Comparison of ENCODE assay signal across 11 mouse cellular contexts in genomic region chr11:78097077-78097476, GRCm38 (mm10). TPM values are rescaled to one million over a fixed set of nuclear protein-coding genes. Genes with fewer than 3 reads are reported as not detected.
DNase-seq lines count a peak whose midpoint lies in the region; ATAC-seq and TF ChIP-seq lines count a peak whose summit lies in the region.
"Had no signal": no experiment of that assay in that cellular context is flagged by ENCODE, and none has a peak within 500 bp of the region (broad histone marks: within the 10 kb centered on the region; RNA-seq: fewer than 3 reads in every experiment).

No protein-coding gene starts in this region.

- H3K9ac ChIP-seq in heart, adult 2 months (ENCODE audit: low read depth, low read length): peak overlapping the region; percentile 34; the same call in 1 of the 2 replicates
- H3K9ac ChIP-seq in lung, postnatal 0 days (replicated peaks; ENCODE audit: low read depth): peak overlapping the region; percentile 9; the same call in 1 of the 2 replicates
- 0 out of 2 replicates have a peak overlapping the region, but pooled peaks have one; percentile 23 for H3K9ac ChIP-seq in liver, embryonic 14.5 days (replicated peaks)
- H3K9ac ChIP-seq in stomach, postnatal 0 days (ENCODE audit: low read length): peak overlapping the region; percentile 31; the same call in 1 of the 2 replicates

- peak overlapping the region; percentile 33 for H3K4me2 ChIP-seq in lung, postnatal 0 days (replicated peaks; ENCODE audit: low read depth, low read length)
- no peak overlapping the region for H3K4me2 ChIP-seq in liver, embryonic 14.5 days (ENCODE audit: low read depth)
- no peak overlapping the region for H3K4me2 ChIP-seq in stomach, postnatal 0 days (replicated peaks; ENCODE audit: low read depth)

- no peak for TF ChIP-seq POLR2A in heart, adult 2 months (IDR thresholded peaks at IDR 0.05; ENCODE audit: insufficient read depth, low read depth, low read length)
- TF ChIP-seq POLR2A in lung, adult 2 months (IDR thresholded peaks at IDR 0.05; ENCODE audit: borderline replicate concordance, extremely low read depth, low read depth, low read length): no peak

- TF ChIP-seq CTCF in heart, adult 2 months (IDR thresholded peaks at IDR 0.05): no peak
- TF ChIP-seq CTCF in lung, postnatal 0 days (IDR thresholded peaks at IDR 0.05): no peak
- TF ChIP-seq CTCF in lung, adult 2 months (IDR thresholded peaks at IDR 0.05; ENCODE audit: insufficient read depth, low read length): no peak
- TF ChIP-seq CTCF in liver, embryonic 14.5 days (IDR thresholded peaks at IDR 0.05; ENCODE audit: low read depth): no peak
- TF ChIP-seq CTCF in stomach, postnatal 0 days (IDR thresholded peaks at IDR 0.05; ENCODE audit: low read depth): no peak

- TF ChIP-seq EP300 in heart, adult 2 months (IDR thresholded peaks at IDR 0.05; ENCODE audit: insufficient read depth, low read depth, low read length): no peak
- no peak for TF ChIP-seq EP300 in lung, postnatal 0 days (IDR thresholded peaks at IDR 0.05)
- no peak for TF ChIP-seq EP300 in liver, embryonic 14.5 days (IDR thresholded peaks at IDR 0.05; ENCODE audit: low read depth)
- no peak for TF ChIP-seq EP300 in stomach, postnatal 0 days (optimal IDR thresholded peaks at IDR 0.05)

- H3K4me3 ChIP-seq in heart, adult 2 months: peak overlapping the region; percentile 24; the same call in 1 of the 2 replicates
- H3K4me3 ChIP-seq in lung, postnatal 0 days (ENCODE audit: low read depth, low read length): no peak overlapping the region
- H3K4me3 ChIP-seq in lung, adult 2 months (replicated peaks; ENCODE audit: extremely low read depth, low read depth, low read length): no peak overlapping the region
- no peak overlapping the region for H3K4me3 ChIP-seq in liver, embryonic 14.5 days (ENCODE audit: insufficient read depth in 1 of 2, low read depth in 2 of 2, low read length in 2 of 2)
- H3K4me3 ChIP-seq in stomach, postnatal 0 days (ENCODE audit: low read depth, low read length): no peak overlapping the region

- peak overlapping the region; percentile 51; the same call in 1 of the 2 replicates for H3K27ac ChIP-seq in heart, adult 2 months
- peak overlapping the region; percentile 20; the same call in 1 of the 2 replicates for H3K27ac ChIP-seq in lung, postnatal 0 days (ENCODE audit: low read length)
- no peak overlapping the region for H3K27ac ChIP-seq in liver, embryonic 14.5 days
- no peak overlapping the region for H3K27ac ChIP-seq in stomach, postnatal 0 days (replicated peaks)

- ATAC-seq in lung, postnatal 0 days: no peak
- ATAC-seq in liver, embryonic 14.5 days (ENCODE audit: insufficient read depth): no peak
- ATAC-seq in stomach, postnatal 0 days (ENCODE audit: low FRiP score, low TSS enrichment): no peak

- no peak for DNase-seq in heart, adult 2 months
- DNase-seq in heart, postnatal 36 days: no peak
- DNase-seq in lung, postnatal 0 days (ENCODE audit: low spot score): no peak
- no peak for DNase-seq in lung, adult 2 months
- no peak for DNase-seq in liver, embryonic 14.5 days (ENCODE audit: low read depth in 3 of 3, low spot score in 3 of 3)
- no peak for DNase-seq in stomach, postnatal 0 days (ENCODE audit: low spot score)
- DNase-seq in frontal cortex, postnatal 36 days (ENCODE audit: low spot score in 2 of 2): no peak
- no peak for DNase-seq in spleen, adult 18-20 months
- DNase-seq: cerebellum, adult 8-10 months; gastrocnemius, postnatal 10 days; right cerebral cortex, postnatal 4 days had no signal

- 3% methylated on average over 3 of the region's 3 CpGs for WGBS in heart, adult 2 months
- WGBS in lung, postnatal 0 days: 30% methylated on average over 3 of the region's 3 CpGs
- WGBS in lung, adult 2 months: 26% methylated on average over 3 of the region's 3 CpGs
- WGBS in liver, embryonic 14.5 days (ENCODE audit: insufficient replicate concordance): 28% methylated on average over 3 of the region's 3 CpGs
- WGBS in stomach, postnatal 0 days: 27% methylated on average over 3 of the region's 3 CpGs

- peaks cover 2% of the 10 kb centered on the region; the same call in 1 of the 2 replicates for H3K79me2 ChIP-seq in heart, adult 2 months (replicated peaks; ENCODE audit: control insufficient read depth, insufficient read depth, low read length)

- no peaks in the 10 kb centered on the region for H3K27me3 ChIP-seq in heart, adult 2 months (ENCODE audit: control insufficient read depth, insufficient read depth, low read length)
- H3K27me3 ChIP-seq in lung, postnatal 0 days (replicated peaks; ENCODE audit: insufficient read depth, low read length): no peaks in the 10 kb centered on the region
- no peaks in the 10 kb centered on the region for H3K27me3 ChIP-seq in liver, embryonic 14.5 days (ENCODE audit: control insufficient read depth, insufficient read depth, low read length)
- H3K27me3 ChIP-seq in stomach, postnatal 0 days (ENCODE audit: control insufficient read depth, insufficient read depth, low read length): no peaks in the 10 kb centered on the region

- H3K9me3 ChIP-seq in lung, postnatal 0 days (ENCODE audit: low read length): no peaks in the 10 kb centered on the region
- no peaks in the 10 kb centered on the region for H3K9me3 ChIP-seq in liver, embryonic 14.5 days (ENCODE audit: control insufficient read depth, low read length)
- H3K9me3 ChIP-seq in stomach, postnatal 0 days (ENCODE audit: control insufficient read depth, low read length): no peaks in the 10 kb centered on the region

- peaks cover 16% of the 10 kb centered on the region for H3K36me3 ChIP-seq in heart, adult 2 months (ENCODE audit: control insufficient read depth, insufficient read depth, low read length)
- H3K36me3 ChIP-seq in lung, postnatal 0 days (ENCODE audit: insufficient read depth, low read length): no peaks in the 10 kb centered on the region
- H3K36me3 ChIP-seq in liver, embryonic 14.5 days (replicated peaks; ENCODE audit: control insufficient read depth, insufficient read depth, low read depth): no peaks in the 10 kb centered on the region
- no peaks in the 10 kb centered on the region for H3K36me3 ChIP-seq in stomach, postnatal 0 days (ENCODE audit: control insufficient read depth, insufficient read depth, low read length)

- intact Hi-C loops in heart, adult 2 months (cut with DNase I): loop anchor here (2.0 to 5.0 kb wide), 2 partner anchors 20 to 45 kb away; no protein-coding TSS in a partner anchor
- intact Hi-C loops in heart, postnatal 36 days (cut with DNase I): no loop called here

- peaks cover 10% of the 10 kb centered on the region for H3K4me1 ChIP-seq in heart, adult 2 months (ENCODE audit: control insufficient read depth, insufficient read depth, low read length)
- peaks cover 12% of the 10 kb centered on the region; the same call in 1 of the 2 replicates for H3K4me1 ChIP-seq in lung, postnatal 0 days (ENCODE audit: insufficient read depth, low read depth, low read length)
- H3K4me1 ChIP-seq in lung, adult 2 months (ENCODE audit: control insufficient read depth, insufficient read depth, low read length): peaks cover 17% of the 10 kb centered on the region
- peaks cover 0 to 20% of the 10 kb centered on the region in 2 experiments; a peak in 2 of 4 replicates for H3K4me1 ChIP-seq in liver, embryonic 14.5 days (replicated peaks; ENCODE audit: control insufficient read depth in 2 of 2, insufficient read depth in 2 of 2, low read length in 1 of 2)
- H3K4me1 ChIP-seq in stomach, postnatal 0 days (replicated peaks; ENCODE audit: control insufficient read depth, insufficient read depth): 0 out of 2 replicates have a peak, but pooled peaks cover 3% of the 10 kb centered on the region

RNA-seq across cellular contexts. Expression of gene Fam222b, which starts 2.6 kb away (rescaled TPM):
- 10 to 100 TPM; 10.4 to 11.4 TPM for total RNA-seq in heart, adult 2 months (2021)
- 11.9 and 12.6 TPM in 2 replicates for polyA plus RNA-seq in heart, adult 2 months (2012; rRNA removed)
- 10 to 100 TPM; 11.7 to 12.3 TPM for total RNA-seq in heart, postnatal 36 days (2021)
- 8.6 and 10.0 TPM in 2 replicates for polyA plus RNA-seq in lung, postnatal 0 days (2015; fragmentation: Nextera tagmentation; extraction: Ambion mirVana)
- 21.6 and 25.6 TPM in 2 replicates for polyA plus RNA-seq in lung, adult 2 months (2012; rRNA removed)
- polyA plus RNA-seq in liver, embryonic 14.5 days (2012; rRNA removed): 2.5 and 3.1 TPM in 2 replicates
- polyA plus RNA-seq in liver, embryonic 14.5 days (2014; fragmentation: Nextera tagmentation; extraction: Ambion mirVana): 3.8 and 4.1 TPM in 2 replicates
- polyA plus RNA-seq in stomach, postnatal 0 days (2015; fragmentation: Nextera tagmentation; extraction: Ambion mirVana): 5.1 and 5.6 TPM in 2 replicates

RNA-seq across cellular contexts. Expression of gene Eral1, which starts 16.9 kb away (rescaled TPM):
- total RNA-seq in heart, adult 2 months (2021): 10 to 100 TPM; 25.0 to 28.2 TPM
- polyA plus RNA-seq in heart, adult 2 months (2012; rRNA removed): 34.9 and 42.4 TPM in 2 replicates
- total RNA-seq in heart, postnatal 36 days (2021): 10 to 100 TPM; 26.2 to 28.4 TPM
- 14.8 and 17.7 TPM in 2 replicates for polyA plus RNA-seq in lung, postnatal 0 days (2015; fragmentation: Nextera tagmentation; extraction: Ambion mirVana)
- polyA plus RNA-seq in lung, adult 2 months (2012; rRNA removed): 23.9 and 27.8 TPM in 2 replicates
- 9.8 and 10.2 TPM in 2 replicates for polyA plus RNA-seq in liver, embryonic 14.5 days (2012; rRNA removed)
- 14.9 and 16.6 TPM in 2 replicates for polyA plus RNA-seq in liver, embryonic 14.5 days (2014; fragmentation: Nextera tagmentation; extraction: Ambion mirVana)
- 12.8 and 15.0 TPM in 2 replicates for polyA plus RNA-seq in stomach, postnatal 0 days (2015; fragmentation: Nextera tagmentation; extraction: Ambion mirVana)

RNA-seq across cellular contexts. Expression of gene Flot2, which starts 59.3 kb away (rescaled TPM):
- 10 to 100 TPM; 51.7 to 59.9 TPM for total RNA-seq in heart, adult 2 months (2021)
- 118 and 172 TPM in 2 replicates for polyA plus RNA-seq in heart, adult 2 months (2012; rRNA removed)
- 10 to 100 TPM; 63.5 to 64.3 TPM for total RNA-seq in heart, postnatal 36 days (2021)
- polyA plus RNA-seq in lung, postnatal 0 days (2015; fragmentation: Nextera tagmentation; extraction: Ambion mirVana): 55.6 and 58.3 TPM in 2 replicates
- polyA plus RNA-seq in lung, adult 2 months (2012; rRNA removed): 114 and 145 TPM in 2 replicates
- polyA plus RNA-seq in liver, embryonic 14.5 days (2012; rRNA removed): 17.9 and 18.3 TPM in 2 replicates
- polyA plus RNA-seq in liver, embryonic 14.5 days (2014; fragmentation: Nextera tagmentation; extraction: Ambion mirVana): 16.7 and 20.4 TPM in 2 replicates
- polyA plus RNA-seq in stomach, postnatal 0 days (2015; fragmentation: Nextera tagmentation; extraction: Ambion mirVana): 30.9 and 31.5 TPM in 2 replicates

Comparison
In these comparisons a context has a peak if more than half of its experiments do, and no peak if none do; other contexts are left out.
1. H3K27ac ChIP-seq: peak in heart, adult 2 months (single experiment) and lung, postnatal 0 days (single experiment); none in liver, embryonic 14.5 days (single experiment) and stomach, postnatal 0 days (single experiment).
2. Peak in every context shown above with its lines, with median percentiles within 50 percentile points of each other: H3K9ac ChIP-seq.